Mouse (Mus musculus) telencephalon, adult 2 months (tissue): ENCODE results near the gene Drg1.
"Not testable (repeated sequence)": the region's sequence is repeated elsewhere in the genome, so short reads cannot be mapped to it uniquely, and the experiment has no call there.

ENCODE experiments used
- DNase-seq: peaks from one replicate; pipeline ENCODE4 v3.0.0-alpha.2; 2011; ENCODE audit warnings: low read depth, low spot score

The Drg1 gene

DNA sequence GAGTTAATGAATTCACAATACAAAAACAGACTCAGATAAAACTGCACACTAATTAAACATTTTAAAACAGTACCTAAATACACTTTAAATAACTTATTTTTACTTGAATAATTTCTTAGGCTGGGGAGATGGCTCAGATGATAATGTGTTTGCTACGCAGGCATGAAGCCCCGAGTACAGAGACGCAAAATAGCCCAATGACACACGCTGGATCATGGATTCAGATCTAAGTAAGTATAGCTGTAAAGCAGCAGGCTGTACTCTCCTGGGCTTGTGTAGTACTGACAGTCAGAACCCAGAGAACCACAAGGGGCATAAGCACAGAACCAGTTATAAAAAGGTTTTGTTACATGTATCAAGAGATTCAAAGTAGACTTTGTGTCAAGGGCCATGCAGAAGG, 99.1 kb downstream of the Drg1 start:
- not testable (repeated sequence) for DNase-seq

DNA sequence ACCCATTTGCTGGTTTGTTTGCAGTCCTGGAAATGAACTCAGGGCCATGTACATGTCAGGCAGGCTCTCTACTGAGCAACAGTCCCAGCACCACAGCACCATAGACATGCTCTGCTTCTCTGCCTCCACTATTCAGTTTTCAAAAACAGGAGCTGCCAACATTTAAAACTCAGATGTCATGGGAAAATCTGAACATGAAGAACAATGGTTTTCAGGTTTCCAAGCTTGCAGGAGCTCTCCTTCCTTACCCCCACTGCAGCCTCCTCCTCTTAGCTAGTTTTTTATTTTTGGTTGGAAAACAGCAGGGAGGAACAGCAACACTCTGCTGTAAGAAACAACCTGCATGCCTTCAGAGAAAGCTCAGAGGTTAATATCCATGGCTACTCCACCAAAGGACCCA, 99.9 kb downstream of the Drg1 start:
- DNase-seq: not testable (repeated sequence)

DNA sequence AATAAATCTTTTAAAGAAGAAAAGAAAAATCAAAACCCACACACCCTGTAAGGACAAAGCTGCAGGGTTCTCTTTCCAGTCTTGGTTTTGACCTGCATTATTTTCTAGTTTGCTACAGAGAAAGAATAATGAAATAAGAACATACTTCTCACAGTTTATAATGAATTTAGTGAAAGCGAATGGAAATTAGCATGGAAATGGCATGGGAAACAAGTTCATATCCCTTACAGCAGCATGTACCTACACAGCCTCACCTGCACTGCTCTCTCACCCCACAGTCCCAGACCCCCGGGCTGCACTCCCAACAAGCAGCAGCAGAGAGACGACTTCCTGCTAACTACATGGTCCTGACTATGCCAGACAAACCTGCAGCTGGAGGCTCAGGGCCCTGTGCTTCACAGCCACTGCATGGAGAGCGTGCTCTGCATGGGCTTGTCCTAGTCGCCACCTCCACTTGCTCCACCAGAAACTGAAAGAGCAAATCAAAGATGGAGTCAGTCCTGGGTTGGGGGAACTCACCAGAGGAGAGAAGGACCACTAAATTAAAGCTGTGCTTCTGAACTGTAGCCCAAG, 100.9 kb downstream of the Drg1 start:
- not testable (repeated sequence) for DNase-seq

DNA sequence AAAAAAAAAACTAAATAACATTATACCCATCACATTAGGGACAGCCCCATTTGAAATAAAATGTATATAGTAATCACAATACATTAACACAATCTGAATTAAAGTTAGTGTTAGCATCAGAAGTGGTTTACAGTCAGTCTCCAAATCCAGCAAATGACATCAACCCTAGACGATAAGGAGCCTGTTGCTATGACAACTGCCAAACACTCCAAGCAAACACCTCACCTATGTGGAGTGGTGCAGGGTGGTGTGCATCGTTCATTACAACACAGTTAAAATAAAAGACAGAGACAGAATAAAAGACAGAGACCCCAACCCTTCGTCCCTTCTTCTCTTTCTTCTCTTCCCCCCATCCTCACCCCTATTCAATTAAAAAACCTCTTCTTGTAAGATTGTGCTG, 102.6 kb downstream of the Drg1 start:
- not testable (repeated sequence) for DNase-seq

GRCm38 (mm10) chr11:3163122-3163521, 103.1 kb downstream of the Drg1 start:
- not testable (repeated sequence) for DNase-seq

DNA sequence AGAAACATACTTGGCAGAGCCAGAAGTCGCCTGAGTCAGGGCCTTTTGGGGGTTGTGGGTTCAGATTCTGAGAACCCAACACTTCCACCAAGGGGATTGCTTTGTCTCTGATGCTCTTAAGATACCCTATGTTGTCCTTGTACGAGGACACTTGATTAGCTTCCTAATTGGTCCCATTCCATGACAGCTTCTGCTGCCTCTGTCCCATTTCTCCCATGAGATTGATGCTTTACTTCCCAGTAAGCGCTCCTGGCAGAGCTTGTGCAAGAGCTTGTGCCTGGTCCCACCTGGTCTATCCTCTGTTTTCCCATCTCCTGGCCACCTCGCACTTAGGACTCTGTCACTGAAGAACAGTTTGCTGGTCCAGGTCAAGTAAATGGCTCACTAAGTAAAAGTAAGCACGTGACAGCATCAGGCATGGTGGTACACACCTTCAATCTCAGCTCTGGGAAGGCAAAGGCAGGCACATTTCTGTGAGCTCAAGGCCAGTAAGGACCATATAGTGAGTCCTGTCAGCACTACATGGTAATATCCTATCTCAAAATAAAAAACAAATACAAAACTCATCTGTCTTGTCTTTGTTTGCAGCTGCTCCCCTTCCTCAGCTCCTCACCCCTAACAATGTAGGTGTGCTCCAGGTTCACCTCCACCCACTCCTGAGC, 103.8 kb downstream of the Drg1 start:
- not testable (repeated sequence) for DNase-seq

DNA sequence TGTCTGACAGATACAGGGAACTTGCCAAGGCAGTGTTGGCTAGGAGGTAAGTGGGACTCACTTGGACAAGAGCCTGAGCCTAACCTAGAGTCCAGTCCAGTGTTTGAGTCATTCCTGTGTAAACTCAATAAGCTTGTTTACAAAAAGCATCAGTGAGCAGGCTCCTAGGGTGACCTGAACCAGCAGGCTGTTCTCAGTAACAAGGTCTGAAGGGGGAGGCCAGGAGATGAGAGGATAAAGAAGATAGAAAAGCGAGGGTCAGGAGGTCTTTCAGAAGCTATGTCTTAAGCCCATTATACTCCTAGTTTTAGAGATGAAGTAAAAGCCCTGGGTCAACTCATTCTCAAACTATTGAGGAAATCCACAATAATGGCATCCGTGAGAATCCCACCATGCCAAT, 104.8 kb downstream of the Drg1 start:
- DNase-seq: not testable (repeated sequence)

- DNase-seq: not testable (repeated sequence)
Observed at GRCm38 (mm10) chr11:3158800-3159199, 107.4 kb downstream of the Drg1 start.

DNA sequence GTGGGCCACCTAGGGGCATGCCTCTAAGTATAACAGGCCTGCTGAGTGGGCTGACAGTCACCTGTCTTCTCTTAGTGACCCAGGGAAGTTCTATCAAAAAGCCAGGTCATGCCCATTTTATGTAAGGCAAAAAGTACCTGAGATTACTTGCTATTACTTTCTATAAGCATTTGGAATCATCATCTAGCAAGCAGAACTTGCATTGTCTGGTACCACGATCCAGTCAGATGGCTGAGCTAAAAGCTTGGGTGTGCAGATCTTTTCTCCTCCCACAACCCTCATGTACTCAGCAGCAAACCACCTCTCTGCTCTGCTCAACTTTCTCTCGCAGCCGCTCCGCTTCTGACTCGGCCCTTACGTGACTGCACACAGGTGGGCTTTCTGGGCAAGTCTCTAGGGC, 108.2 kb downstream of the Drg1 start:
- not testable (repeated sequence) for DNase-seq

DNA sequence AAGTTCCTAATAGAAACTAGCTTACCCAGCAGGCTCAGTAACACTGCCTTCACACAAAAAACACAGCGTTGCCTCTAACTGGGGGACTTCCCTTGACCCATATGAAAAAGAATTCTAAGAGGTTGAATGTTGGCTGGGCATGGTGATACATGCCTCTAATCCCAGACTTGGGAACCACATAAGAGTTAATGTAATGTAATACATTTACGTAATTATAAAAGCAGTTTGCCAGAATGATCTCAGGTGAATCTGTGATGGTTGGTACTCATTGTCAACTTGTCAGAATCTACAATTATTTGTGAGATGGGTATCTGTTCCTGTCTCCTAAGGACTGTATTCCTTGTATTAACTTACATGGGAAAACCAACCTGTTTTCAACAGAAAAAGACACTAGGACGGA, 109.2 kb downstream of the Drg1 start:
- not testable (repeated sequence) for DNase-seq

DNA sequence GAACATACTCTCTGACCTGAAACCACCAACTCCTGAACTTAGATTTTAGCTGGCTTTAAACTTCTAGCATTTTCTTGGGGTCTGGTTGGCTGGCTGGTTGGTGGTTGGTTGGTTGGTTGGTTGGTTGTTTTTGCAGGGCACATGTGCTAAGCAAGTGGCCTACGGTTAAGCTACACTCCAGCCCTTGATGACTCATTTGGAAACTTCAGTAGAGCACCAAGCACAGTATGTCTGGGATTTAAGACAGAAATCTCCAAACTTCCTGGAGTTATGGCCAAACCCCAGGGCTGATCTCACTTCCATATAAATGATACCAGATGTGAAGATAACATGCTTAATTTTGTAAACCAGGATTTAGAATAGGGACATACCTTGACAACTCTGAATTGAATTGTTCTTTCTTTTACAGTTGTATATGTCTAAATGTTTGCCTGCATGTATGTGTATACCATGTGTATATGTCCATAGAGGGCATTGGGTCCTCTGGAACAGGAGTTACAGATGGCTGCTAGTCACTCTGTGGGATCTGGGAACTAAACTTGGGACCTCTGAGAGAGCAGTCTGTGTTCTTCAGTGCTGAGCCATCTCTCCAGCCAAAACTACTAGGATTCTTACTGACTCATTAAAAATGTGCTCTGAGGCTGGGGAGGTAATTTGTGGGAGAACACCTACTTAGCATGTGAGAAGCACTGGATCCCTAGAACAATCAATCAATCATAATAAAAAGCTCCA, 112.4 kb downstream of the Drg1 start:
- DNase-seq: not testable (repeated sequence)

DNA sequence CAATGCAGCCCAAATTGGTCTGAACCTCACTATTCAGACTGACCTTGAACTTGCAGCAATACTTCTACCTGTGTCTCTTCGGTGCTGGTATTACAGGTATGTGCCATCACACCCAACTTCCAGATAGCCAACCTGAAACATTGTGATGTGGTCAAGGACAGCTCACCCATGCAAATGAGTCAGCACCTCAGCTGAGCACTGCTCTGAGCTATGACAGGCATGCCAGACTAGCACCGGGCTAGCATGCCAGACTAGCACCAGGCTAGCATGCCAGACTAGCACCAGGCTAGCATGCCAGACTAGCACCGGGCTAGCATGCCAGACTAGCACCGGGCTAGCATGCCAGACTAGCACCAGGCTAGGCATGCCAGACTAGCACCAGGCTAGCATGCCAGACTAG, 114.9 kb downstream of the Drg1 start:
- DNase-seq: not testable (repeated sequence)

- DNase-seq: not testable (repeated sequence)
Observed at GRCm38 (mm10) chr11:3150677-3151003, 115.6 kb downstream of the Drg1 start.

DNA sequence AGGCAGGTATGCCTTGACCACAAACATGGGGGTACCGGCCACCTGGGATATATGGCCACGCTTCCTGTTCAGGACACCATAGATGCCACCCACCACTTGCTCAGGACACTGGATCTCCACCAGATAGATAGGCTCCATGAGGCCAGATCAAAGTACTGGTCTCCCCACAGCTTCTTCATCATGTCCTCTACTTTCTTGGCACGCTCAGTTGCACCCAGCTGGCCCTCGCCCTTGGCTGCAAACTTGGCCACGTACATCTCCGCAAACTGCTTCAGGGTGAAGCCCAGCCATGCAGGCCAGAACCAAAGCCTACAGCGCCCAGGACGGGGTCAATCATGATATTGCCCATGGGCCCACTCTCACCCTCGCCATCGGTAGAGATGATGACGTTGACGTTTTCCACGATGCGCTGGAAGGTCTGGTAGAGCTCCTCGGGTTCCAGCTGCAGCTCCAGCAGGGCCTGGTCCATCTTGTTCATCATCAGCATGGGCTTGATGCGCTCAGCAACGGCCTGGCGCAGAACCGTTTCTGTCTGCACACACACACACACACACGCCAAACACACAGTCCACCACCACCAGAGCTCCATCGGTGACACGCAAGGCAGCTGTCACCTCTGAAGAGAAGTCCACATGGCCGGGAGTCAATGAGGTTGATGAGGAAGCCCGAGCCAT, 116.1 kb downstream of the Drg1 start:
- not testable (repeated sequence) for DNase-seq

GRCm38 (mm10) chr11:3149471-3149870, 116.7 kb downstream of the Drg1 start:
- DNase-seq: not testable (repeated sequence)

DNA sequence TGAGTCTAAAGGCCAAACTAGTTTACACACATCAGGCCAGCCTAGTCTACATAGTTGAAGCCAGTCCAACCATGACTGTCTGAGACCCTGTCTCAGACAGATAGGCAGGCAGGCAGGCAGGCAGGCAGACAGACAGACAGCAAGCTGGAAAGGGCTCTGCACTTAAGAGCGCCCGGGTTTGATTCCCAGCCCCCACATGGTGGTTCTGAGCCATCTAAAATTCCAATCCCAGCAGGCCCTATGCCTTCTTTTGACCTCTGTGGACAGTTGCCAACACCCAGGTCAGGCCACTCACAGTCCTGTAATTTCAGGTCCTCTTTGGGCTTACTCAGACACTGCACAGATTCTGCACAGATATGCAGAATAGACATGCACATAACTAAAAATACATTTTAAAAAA, 119.4 kb downstream of the Drg1 start:
- not testable (repeated sequence) for DNase-seq

- DNase-seq: not testable (repeated sequence)
Observed at GRCm38 (mm10) chr11:3145359-3146165, 120.7 kb downstream of the Drg1 start.

GRCm38 (mm10) chr11:3143984-3144383, 122.2 kb downstream of the Drg1 start:
- not testable (repeated sequence) for DNase-seq

DNA sequence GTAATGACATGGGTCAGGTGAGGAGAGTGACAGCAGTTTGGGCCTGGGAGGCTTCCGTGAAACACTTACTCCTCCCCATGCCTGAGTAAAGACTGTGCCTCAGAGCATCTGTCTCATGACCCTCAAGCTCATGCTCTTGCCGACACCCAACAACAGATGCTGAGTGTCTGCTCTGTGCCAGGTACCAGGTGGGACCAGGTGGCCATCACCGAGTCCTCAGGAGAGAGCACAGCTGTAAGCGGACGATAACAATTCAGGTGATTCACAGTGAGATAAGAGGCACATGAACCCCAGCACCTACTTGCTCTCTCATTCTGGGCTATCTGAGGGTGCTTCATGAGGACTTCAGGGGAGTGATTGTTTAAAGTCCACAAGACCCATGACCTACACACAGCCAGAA, 123.8 kb downstream of the Drg1 start:
- not testable (repeated sequence) for DNase-seq

- DNase-seq: not testable (repeated sequence)
Observed at GRCm38 (mm10) chr11:3140967-3141535, 125.2 kb downstream of the Drg1 start.

DNA sequence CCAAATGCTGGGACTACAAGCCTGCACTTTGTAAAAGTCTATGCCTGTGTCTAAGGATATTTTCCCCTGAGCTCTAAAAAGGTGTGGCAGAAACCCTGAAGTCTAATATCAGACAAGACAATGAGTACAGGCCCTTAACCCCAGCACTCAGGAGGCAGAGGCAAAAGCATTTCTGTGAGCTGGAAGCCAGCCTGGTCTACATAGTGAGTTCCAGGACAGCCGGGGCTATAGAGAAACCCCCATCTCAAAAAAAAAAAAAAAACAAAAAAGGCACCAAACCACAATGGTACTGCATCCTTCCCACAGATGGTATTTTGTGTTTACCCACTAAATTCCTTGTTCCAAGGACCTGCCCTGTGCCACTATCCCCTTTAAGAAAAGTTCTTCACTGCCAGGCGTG, 127.9 kb downstream of the Drg1 start:
- not testable (repeated sequence) for DNase-seq
